Mouse (Mus musculus) midbrain, embryonic 15.5 days (tissue): ENCODE data around the gene Vmn1r33. TPM values are rescaled to one million over a fixed set of nuclear protein-coding genes. Genes with fewer than 3 reads are reported as not detected.
"Not testable (repeated sequence)": the region's sequence is repeated elsewhere in the genome, so short reads cannot be mapped to it uniquely, and the experiment has no call there.

Source experiments
- ATAC-seq: fragments of 200-750 bp; cut with Nextera tagmentation; replicated peaks from 2 replicates; pipeline ENCODE4 v1.8.0; 2017; ENCODE audit warnings: moderate TSS enrichment
- H3K27ac ChIP-seq: fragments of 300-500 bp; sonication (generic); 2 replicates; pipeline ENCODE4 v1.5.1; 2015; ENCODE audit warnings: mild to moderate bottlenecking, inconsistent platforms
- H3K27me3 ChIP-seq: fragments of 300-500 bp; sonication (generic); replicated peaks from 2 replicates; pipeline ENCODE4 v1.6.1; 2015; ENCODE audit warnings: inconsistent platforms
- H3K36me3 ChIP-seq: fragments of 300-500 bp; sonication (generic); replicated peaks from 2 replicates; pipeline ENCODE4 v1.6.1; 2015; ENCODE audit warnings: inconsistent platforms
- H3K4me1 ChIP-seq: fragments of 300-500 bp; sonication (generic); 2 replicates; pipeline ENCODE4 v1.6.1; 2015; ENCODE audit warnings: inconsistent platforms
- H3K4me2 ChIP-seq: fragments of 300-500 bp; sonication (generic); 2 replicates; pipeline ENCODE4 v1.6.1; 2015; ENCODE audit warnings: inconsistent platforms, mild to moderate bottlenecking, moderate library complexity
- H3K4me3 ChIP-seq: fragments of 300-500 bp; sonication (generic); 2 replicates; pipeline ENCODE4 v1.5.1; 2015; ENCODE audit warnings: mild to moderate bottlenecking, inconsistent platforms
- H3K9ac ChIP-seq: fragments of 300-500 bp; sonication (generic); 2 replicates; pipeline ENCODE4 v1.6.1; 2015; ENCODE audit warnings: mild to moderate bottlenecking, inconsistent platforms
- H3K9me3 ChIP-seq: fragments of 300-500 bp; sonication (generic); 2 replicates; pipeline ENCODE4 v1.6.1; 2016; ENCODE audit warnings: inconsistent platforms
- WGBS: fragments of 180-500 bp; shearing (Covaris S2); methylation state at CpG from one replicate; pipeline ENCODE4 v1.1.7; 2015; ENCODE audit warnings: mixed read lengths; 5-methylcytosine and 5-hydroxymethylcytosine counted together
- polyA plus RNA-seq: library from polyadenylated mRNA; unstranded; fragments of >200 nt; fragmentation: Nextera tagmentation; extraction: Ambion mirVana; gene quantifications from 2 replicates; pipeline ENCODE4 v1.2.1, GENCODE M21; 2015

The Vmn1r33 gene
- polyA plus RNA-seq: not detected in 2 replicates

DNA sequence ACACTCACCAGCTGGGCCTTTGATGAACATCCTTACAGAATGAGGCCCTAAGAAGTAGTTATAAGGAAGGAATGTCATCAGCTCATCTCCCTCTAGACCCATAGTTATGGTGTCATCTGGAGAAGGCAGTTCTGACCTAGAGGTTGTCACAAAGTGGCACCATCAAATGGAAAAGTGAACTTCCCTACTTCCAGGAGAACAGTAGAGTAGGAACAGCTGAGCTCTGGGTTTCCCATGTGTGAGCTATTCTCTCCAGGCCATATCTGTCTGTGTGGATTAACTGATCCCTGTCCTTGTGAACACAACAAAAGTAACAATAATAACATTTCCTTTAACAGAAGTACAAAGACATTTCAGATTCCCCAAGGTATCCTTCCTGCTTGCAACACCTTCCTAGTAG, at the start of gene Vmn1r33:
Gene Vmn1r33, minus strand, starts transcription at position 101 of the 400 bp plus-strand sequence.
- H3K27ac ChIP-seq, H3K4me2 ChIP-seq, H3K36me3 ChIP-seq, H3K9me3 ChIP-seq, ATAC-seq, H3K4me1 ChIP-seq, H3K27me3 ChIP-seq, H3K9ac ChIP-seq, H3K4me3 ChIP-seq: not testable (repeated sequence)

DNA sequence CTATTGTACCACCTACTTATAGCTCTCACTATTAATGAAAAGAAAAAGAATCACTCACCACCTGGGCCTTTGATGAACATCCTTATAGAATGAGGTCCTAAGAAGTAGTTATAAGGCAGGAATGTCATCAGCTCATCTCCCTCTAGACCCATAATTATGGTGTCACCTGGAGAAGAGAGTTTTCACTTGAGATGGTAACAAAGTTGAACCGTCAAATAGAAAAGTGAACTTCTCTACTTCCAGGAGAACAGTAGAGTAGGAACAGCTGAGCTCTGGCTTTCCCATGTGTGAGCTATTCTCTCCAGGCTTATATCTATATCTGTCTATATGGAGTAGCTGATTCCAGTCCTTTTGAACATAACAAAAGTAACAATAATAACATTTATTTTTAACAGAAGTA, 25.7 kb upstream of the Vmn1r33 start, which contains the start of gene Vmn1r34:
Gene Vmn1r34, minus strand, starts transcription at position 101 of the 400 bp plus-strand sequence.
- no peaks in the 10 kb centered on the region for H3K4me1 ChIP-seq
- H3K27ac ChIP-seq: no peak within 1 kb of the TSS
- H3K4me2 ChIP-seq: no peak within 1 kb of the TSS
- no peak within 1 kb of the TSS for H3K9ac ChIP-seq
- no peak for ATAC-seq
- WGBS: 87% methylated on average over 1 of the region's 1 CpGs
- no peaks in the 10 kb centered on the region for H3K27me3 ChIP-seq
- H3K9me3 ChIP-seq: no peaks in the 10 kb centered on the region
- no peaks in the 10 kb centered on the region for H3K36me3 ChIP-seq
- no peak within 1 kb of the TSS for H3K4me3 ChIP-seq

DNA sequence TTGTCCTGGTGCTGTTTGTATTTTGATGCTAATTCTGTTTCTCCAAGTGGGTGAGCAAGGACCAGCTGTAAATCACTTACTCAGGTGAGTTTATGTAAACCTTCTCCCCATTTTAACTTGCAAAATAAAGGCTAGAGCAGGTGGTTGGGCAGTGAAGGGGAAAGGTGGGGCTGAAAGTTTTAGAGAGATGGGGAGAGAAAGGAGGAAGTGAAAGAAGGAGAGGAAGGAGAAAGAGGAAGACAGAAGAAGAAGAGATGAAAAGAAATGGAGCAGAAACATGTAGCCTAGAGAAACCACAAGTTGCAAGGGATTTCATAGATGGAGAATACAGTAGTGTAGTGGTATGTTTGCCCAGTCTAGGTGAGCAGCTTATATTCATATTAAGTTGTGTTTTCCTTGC, 22.3 kb downstream of the Vmn1r33 start:
- Histone ChIP-seq H3K36me3 (no peaks in the 10 kb centered on the region), H3K9ac (no peak overlapping the region), H3K27ac (no peak overlapping the region), H3K27me3 (no peaks in the 10 kb centered on the region), H3K4me2 (no peak overlapping the region), H3K4me3 (no peak overlapping the region), H3K4me1 (no peaks in the 10 kb centered on the region), H3K9me3 (no peaks in the 10 kb centered on the region)
- ATAC-seq: no peak

Other genes with a start within 250 kb of the Vmn1r33 start
- 14.0 and 17.6 TPM in 2 replicates for gene Mad2l1, start 82.9 kb downstream of the Vmn1r33 start, polyA plus RNA-seq
- gene Vmn1r32, start 58.2 kb downstream of the Vmn1r33 start, polyA plus RNA-seq: not detected in 2 replicates
- gene Vmn1r34, start 25.6 kb upstream of the Vmn1r33 start, polyA plus RNA-seq: not detected in 2 replicates
- not detected in 2 replicates for gene Vmn1r35, start 67.6 kb upstream of the Vmn1r33 start, polyA plus RNA-seq
- not detected in 2 replicates for gene Vmn1r36, start 100.9 kb upstream of the Vmn1r33 start, polyA plus RNA-seq
- gene Vmn1r37, start 111.1 kb upstream of the Vmn1r33 start, polyA plus RNA-seq: not detected in 2 replicates
- not detected in 2 replicates for gene Vmn1r38, start 164.3 kb upstream of the Vmn1r33 start, polyA plus RNA-seq
- not detected in 2 replicates for gene Vmn1r39, start 192.3 kb upstream of the Vmn1r33 start, polyA plus RNA-seq